Mouse (Mus musculus): ENCODE data around the gene Patl2. TPM values are rescaled to one million over a fixed set of nuclear protein-coding genes. Genes with fewer than 3 reads are reported as not detected.

Patl2 gene
- total RNA-seq, 2 experiments from 2014 or later = not detected

GRCm38 (mm10) chr2:122180051-122180822 lies 5.8 kb downstream of the Patl2 start:
- DNase-seq (ENCODE audit: low spot score in 2 of 2) = no peak
- intact Hi-C loops (cut with DNase I) = no loop called here

GRCm38 (mm10) chr2:122172188-122172587 lies 13.8 kb downstream of the Patl2 start:
- no peak for DNase-seq (ENCODE audit: low spot score in 2 of 2)
- intact Hi-C loops (cut with DNase I) = no loop called here

DNA sequence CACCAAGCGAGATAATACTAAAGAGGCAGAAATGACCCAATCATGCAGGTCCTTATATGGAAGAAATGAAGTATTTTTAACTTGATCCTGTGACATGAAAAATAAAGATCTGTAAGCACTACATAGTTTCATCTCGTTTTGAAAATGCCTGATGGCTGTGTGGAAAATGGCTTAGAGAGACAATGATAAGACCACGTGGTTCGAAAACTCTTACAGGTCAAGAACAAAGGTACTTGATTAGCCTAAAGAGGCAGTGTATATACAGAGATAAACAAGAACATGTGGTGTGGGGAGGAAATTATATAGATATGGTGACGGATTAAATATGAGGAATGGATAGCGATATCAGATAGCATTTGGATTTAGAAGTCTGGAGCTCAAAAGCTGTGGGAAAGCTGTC lies 14.7 kb downstream of the Patl2 start:
- intact Hi-C loops (cut with DNase I) = no loop called here
- DNase-seq (ENCODE audit: low spot score in 2 of 2) = no peak

DNA sequence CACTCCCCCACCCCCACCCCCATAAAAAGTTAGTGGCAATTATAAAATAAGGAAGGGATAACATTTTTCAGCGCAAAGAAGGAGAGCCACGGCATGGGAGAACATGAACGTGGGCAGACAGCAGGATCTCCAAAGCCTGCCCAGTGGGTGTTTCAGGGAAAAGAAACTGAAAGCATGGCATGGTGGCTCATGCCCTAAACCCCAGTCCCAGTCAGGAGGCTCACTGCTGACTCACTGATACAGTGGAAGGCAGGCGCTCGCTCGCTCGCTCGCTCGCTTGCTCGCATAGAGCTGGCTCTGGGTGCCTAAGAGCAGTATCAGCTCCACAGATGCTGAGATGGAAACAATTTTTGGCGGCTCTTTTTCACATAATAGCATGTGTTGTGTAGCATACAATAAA lies 21.7 kb downstream of the Patl2 start:
- intact Hi-C loops (cut with DNase I) = loop anchor here (5.0 kb wide), 1 partner anchor 47 kb away; the partner anchor contains the start of gene Spg11
- DNase-seq (ENCODE audit: low spot score in 2 of 2) = peak; percentile 24 to 26

DNA sequence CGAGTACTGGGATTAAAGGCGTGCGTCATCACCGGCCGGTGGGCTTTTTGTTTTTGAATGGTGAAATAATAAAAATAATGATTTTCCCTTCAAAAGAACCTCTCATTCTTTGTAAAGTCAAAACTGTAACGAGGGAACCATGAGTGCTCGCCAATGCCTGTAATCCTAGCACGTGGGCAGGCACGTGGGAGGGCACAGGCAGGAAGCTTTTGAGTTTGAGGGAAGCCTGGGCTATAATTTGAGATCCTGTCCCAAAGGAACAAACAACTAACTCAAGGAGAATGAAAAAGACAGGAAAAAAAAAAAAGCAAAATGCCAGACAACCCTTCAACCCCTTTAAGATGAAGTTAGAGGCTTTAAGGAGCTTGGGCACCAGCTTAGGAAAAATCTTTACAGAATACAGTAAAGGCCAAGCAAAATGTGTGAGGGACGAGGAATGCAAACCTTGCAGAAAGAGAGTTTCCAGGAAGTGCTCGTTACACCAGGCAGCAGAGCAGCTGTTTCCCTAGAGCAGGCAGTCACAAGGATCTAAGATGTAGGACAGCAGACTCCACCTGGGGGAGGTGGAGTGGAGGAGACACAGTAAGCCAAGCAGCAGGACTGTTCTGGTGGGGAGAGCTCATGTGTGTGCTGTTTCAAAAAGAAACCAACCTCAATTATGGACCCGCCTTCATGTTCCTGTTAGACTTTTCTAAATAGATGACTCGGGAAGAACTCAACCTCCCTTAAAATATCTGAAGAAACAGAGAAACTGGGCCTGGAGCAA lies 22.4 kb downstream of the Patl2 start:
- intact Hi-C loops (cut with DNase I) = loop anchor here (5.0 kb wide), 1 partner anchor 46 kb away; the partner anchor contains the start of gene Spg11
- DNase-seq (ENCODE audit: low spot score in 2 of 2) = peak; percentile 27 to 38

DNA sequence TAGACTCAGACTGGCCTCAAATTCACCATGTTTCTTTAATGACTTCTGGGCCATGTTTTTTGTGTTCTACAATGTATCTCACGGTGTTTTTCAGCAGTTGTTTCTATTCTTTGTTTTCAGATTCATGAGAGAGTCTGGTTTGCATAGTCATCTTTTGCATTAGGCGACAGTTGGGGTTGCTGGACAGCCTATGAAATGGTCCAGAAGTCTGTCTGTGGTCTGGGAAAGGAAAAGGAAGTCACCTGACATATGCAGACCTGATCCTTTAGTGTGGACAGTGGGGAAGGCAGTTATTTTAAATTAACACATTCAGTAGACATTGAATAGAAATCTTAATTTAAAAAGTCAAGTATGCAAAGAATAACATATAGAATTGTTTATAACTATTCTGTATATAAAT lies 23.5 kb downstream of the Patl2 start:
- no peak for DNase-seq (ENCODE audit: low spot score in 2 of 2)
- intact Hi-C loops (cut with DNase I) = loop anchor here (5.0 kb wide), 1 partner anchor 45 kb away; the partner anchor contains the start of gene Spg11

GRCm38 (mm10) chr2:122161542-122161941 lies 24.4 kb downstream of the Patl2 start:
- intact Hi-C loops (cut with DNase I) = loop anchor here (2.0 to 5.0 kb wide), 2 partner anchors 44 to 91 kb away; partner anchors contain the start of gene Spg11
- no peak for DNase-seq (ENCODE audit: low spot score in 2 of 2)

- DNase-seq (ENCODE audit: low spot score in 2 of 2) = peak; percentile 55 to 68
- intact Hi-C loops (cut with DNase I) = loop anchor here (2.0 to 5.0 kb wide), 2 partner anchors 43 to 90 kb away; partner anchors contain the start of gene Spg11
These were observed 25.3 kb downstream of the Patl2 start, which contains the start of gene Trim69 for GRCm38 (mm10) chr2:122160680-122161079. Gene Trim69, plus strand, starts transcription at chr2:122160700.

DNA sequence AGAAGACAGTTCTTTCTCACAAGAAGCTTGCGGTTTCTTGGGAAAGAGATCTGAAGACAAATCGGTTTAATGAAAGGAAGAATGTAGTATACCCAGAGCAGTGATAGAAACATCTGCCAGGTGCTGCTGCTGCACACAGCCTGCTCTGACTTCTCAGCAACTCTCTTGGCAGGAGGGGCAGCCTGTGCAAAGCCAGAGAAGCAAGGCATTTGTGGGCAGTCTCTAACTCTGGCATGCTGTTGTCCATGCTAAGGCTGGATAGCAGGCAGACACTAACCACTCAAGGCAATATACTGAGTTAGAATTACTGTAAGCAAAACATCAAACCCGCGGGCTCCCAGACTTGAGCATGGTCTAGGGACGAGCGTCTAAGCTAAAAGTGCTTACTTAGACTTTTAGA lies 26.3 kb downstream of the Patl2 start:
- DNase-seq (ENCODE audit: low spot score in 2 of 2) = no peak
- intact Hi-C loops (cut with DNase I) = loop anchor here (2.0 to 5.0 kb wide), 2 partner anchors 42 to 89 kb away; partner anchors contain the start of gene Spg11

GRCm38 (mm10) chr2:122158362-122158802 lies 27.6 kb downstream of the Patl2 start:
- no peak for DNase-seq (ENCODE audit: low spot score in 2 of 2)
- intact Hi-C loops (cut with DNase I) = no loop called here

DNA sequence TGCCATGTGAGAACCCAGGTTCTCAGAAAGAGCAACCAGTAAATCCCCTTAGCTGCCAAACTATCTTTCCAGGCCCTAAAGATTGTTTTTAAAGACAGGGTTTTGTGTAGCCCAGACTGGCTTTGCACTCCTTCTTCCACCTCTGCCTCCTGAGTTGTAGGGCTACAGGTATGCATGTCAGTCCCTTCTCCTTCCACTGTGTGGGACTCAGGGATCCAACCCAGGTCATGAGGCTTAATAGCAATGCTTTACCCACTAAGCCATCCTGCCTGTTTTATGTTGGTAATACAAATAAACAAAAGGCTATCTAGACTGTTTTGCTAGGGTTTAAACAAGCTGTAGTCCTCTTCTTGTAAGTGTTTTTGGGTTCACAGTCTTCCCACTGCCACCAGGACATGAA lies 28.4 kb downstream of the Patl2 start:
- intact Hi-C loops (cut with DNase I) = no loop called here
- DNase-seq (ENCODE audit: low spot score in 2 of 2) = no peak

DNA sequence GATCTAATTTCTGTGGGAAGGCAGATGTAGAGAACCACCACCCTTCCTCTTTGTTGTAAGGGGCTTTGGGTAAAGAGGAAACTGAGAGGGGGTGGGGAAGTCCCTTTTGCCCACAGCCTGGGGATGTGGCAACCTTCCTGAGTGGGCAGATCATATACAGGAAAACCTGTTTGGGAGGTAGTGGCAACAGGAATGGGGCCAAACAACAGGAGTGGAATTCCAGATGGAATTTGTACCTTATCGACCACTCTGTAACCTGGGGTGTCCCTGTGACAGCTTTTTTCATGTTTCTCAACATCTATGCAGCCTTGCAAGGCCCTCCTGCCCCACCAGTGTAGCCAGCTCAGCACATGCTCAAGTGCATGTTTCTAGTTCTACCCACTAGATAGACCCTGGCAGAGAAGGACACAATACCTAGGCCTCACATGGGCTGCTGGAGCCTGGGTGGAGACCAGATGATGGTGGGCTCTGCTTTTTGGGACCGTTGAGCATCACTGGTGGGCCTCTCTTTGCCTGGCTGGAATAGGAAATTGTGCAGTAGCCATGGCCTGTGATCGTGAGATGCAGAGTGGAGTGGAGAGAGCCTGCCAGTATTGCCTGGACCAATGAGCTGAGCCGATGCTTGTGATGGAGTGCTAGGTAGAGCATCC lies 29.8 kb downstream of the Patl2 start:
- intact Hi-C loops (cut with DNase I) = no loop called here
- no peak for DNase-seq (ENCODE audit: low spot score in 2 of 2)

- intact Hi-C loops (cut with DNase I) = no loop called here
These were observed 30.7 kb downstream of the Patl2 start for GRCm38 (mm10) chr2:122155292-122155691.

GRCm38 (mm10) chr2:122154479-122154878 lies 31.5 kb downstream of the Patl2 start:
- DNase-seq (ENCODE audit: low spot score in 2 of 2) = no peak
- intact Hi-C loops (cut with DNase I) = no loop called here

More at GRCm38 (mm10) chr2:122155292-122155691, 30.7 kb downstream of the Patl2 start:
- no peak for DNase-seq (ENCODE audit: low spot score in 2 of 2)

DNA sequence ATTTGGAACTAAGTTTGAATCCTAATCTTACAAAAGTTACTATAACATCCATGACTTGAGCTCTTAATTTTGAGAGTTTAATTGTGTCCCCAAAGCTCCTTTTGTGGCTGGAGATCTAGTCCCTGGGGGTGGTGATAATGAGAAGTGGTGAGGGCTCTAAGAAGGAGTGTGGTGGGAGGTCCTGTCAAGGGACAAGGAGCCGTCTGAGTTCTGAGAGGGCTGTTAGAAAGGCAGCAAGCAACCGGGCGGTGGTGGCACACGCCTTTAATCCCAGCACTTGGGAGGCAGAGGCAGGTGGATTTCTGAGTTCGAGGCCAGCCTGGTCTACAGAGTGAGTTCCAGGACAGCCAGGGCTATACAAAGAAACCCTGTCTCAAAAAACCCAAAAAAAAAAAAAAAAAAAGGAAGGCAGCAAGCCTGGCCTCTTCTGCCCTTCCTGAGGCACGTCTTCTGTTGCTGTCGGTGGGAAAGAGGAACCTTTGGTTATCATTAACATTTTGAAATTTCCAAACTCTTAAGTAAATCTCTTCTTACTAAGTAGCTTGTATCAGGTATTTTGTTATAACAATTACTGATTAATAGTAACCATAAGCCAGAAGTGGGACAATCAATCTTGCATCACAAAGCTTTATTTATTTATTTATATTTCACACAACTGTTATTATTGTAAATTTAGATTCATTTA lies 32.2 kb downstream of the Patl2 start:
- no peak for DNase-seq (ENCODE audit: low spot score in 2 of 2)
- intact Hi-C loops (cut with DNase I) = no loop called here

- intact Hi-C loops (cut with DNase I) = no loop called here
- no peak for DNase-seq (ENCODE audit: low spot score in 2 of 2)
These were observed 33.1 kb downstream of the Patl2 start for GRCm38 (mm10) chr2:122152850-122153249.

DNA sequence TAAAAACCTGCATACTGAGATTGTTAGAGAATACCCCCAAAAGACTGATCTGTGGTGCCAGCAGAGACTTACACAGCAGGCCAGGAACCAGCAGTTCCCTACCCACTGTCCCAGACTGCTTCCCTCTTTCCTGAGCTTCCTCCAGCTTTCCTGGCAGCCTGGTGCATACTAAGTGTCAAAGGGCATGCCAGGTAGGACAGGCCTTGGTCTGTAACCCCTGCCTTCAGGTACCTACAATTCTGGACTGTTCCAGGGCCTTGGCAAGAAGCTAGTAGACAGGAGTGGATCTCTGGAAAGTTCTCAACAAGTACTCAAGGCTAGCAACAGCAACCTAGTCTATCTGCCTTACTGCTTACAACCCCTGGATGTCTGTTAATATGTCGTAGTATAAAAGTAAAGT lies 34.8 kb downstream of the Patl2 start:
- intact Hi-C loops (cut with DNase I) = no loop called here
- no peak for DNase-seq (ENCODE audit: low spot score in 2 of 2)

DNA sequence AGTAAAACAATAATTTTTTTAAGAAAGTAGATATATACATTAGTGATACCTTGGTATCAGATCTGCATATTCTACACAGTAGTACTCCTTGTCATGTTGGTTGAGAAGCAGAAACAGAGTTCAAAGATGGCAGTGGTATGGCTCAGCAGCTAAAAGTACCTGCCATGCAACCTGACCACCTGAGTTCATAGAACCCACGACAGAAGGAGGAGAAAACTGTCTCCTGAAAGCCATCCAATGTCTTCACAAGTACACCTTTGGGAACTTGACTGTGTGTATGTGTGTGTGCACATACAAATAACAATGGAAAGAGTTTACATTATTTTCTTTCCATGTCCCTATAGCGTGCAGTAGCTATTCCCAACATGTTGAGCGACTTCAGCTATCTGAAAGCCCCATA lies 36.3 kb downstream of the Patl2 start:
- no peak for DNase-seq (ENCODE audit: low spot score in 2 of 2)
- intact Hi-C loops (cut with DNase I) = no loop called here

GRCm38 (mm10) chr2:122149316-122149715 lies 36.7 kb downstream of the Patl2 start:
- intact Hi-C loops (cut with DNase I) = no loop called here
- DNase-seq (ENCODE audit: low spot score in 2 of 2) = no peak
